Mouse (Mus musculus) ES-E14 (cell line): ENCODE results near the gene Nfib. TPM values are rescaled to one million over a fixed set of nuclear protein-coding genes. Genes with fewer than 3 reads are reported as not detected.

ENCODE experiments used
- DNase-seq: peaks from one replicate; pipeline ENCODE4 v3.0.0-alpha.2; 2013; ENCODE audit warnings: low read depth, low spot score
- H3K27ac ChIP-seq: 2 replicates; pipeline ENCODE4 v1.5.1; 2012; ENCODE audit warnings: low read depth, mild to moderate bottlenecking, low read length, moderate library complexity, mixed read lengths; ENCODE audit not compliant: poor library complexity, insufficient read depth, severe bottlenecking
- H3K36me3 ChIP-seq: 2 replicates; pipeline ENCODE4 v1.6.1; 2012; ENCODE audit warnings: mild to moderate bottlenecking, low read length, moderate library complexity, mixed read lengths; ENCODE audit not compliant: control insufficient read depth, poor library complexity, insufficient read depth, severe bottlenecking
- H3K4me1 ChIP-seq, 2 experiments: fragments of 150-350 bp in 1 of 2; sonication (generic) in 1 of 2; 2 replicates each; pipeline ENCODE4 v1.6.1; 2012; ENCODE audit warnings: low read length in 2 of 2, mild to moderate bottlenecking in 1 of 2, mixed read lengths in 1 of 2; ENCODE audit not compliant: control insufficient read depth in 2 of 2, insufficient read depth in 2 of 2, poor library complexity in 1 of 2
- H3K4me3 ChIP-seq, 2 experiments: fragments of 150-350 bp in 1 of 2; sonication (generic) in 1 of 2; 2 replicates each; pipeline ENCODE4 v1.5.1; 2012; ENCODE audit warnings: low read length in 2 of 2, low read depth in 1 of 2, mild to moderate bottlenecking in 1 of 2, mixed read lengths in 1 of 2; ENCODE audit not compliant: insufficient read depth in 1 of 2, poor library complexity in 1 of 2, severe bottlenecking in 1 of 2
- H3K9ac ChIP-seq: 2 replicates; pipeline ENCODE4 v1.6.1; 2012; ENCODE audit warnings: low read depth, mild to moderate bottlenecking, low read length, mixed read lengths; ENCODE audit not compliant: poor library complexity, insufficient read depth, severe bottlenecking
- H3K9me3 ChIP-seq: fragments of 150-350 bp; sonication (generic); 2 replicates; pipeline ENCODE4 v1.6.1; 2012; ENCODE audit warnings: low read depth, mild to moderate bottlenecking, low read length; ENCODE audit not compliant: control insufficient read depth, insufficient read depth
- CHD2 ChIP-seq: IDR thresholded peaks from 2 replicates; pipeline ENCODE4 v1.6.1; 2014; ENCODE audit warnings: mild to moderate bottlenecking, low read depth, low read length, inconsistent platforms
- HCFC1 ChIP-seq: IDR thresholded peaks from 2 replicates; pipeline ENCODE4 v1.6.1; 2012; ENCODE audit warnings: low read length, inconsistent platforms, borderline replicate concordance; ENCODE audit not compliant: insufficient read depth
- MAFK ChIP-seq: IDR thresholded peaks from 2 replicates; pipeline ENCODE4 v1.6.1; 2014; ENCODE audit warnings: mild to moderate bottlenecking, low read depth, low read length, inconsistent platforms; ENCODE audit not compliant: insufficient read depth
- ZC3H11A ChIP-seq: IDR thresholded peaks from 2 replicates; pipeline ENCODE4 v1.6.1; 2012; ENCODE audit warnings: low read depth, mild to moderate bottlenecking, inconsistent platforms, low read length, borderline replicate concordance
- ZNF384 ChIP-seq: IDR thresholded peaks from 2 replicates; pipeline ENCODE4 v1.6.1; 2012; ENCODE audit warnings: low read depth, low read length, inconsistent platforms
- in situ Hi-C, 2 experiments: fragments of 600-800 bp; cut with MboI; formaldehyde crosslinking; loops; one replicate each; pipeline ENCODE4 v1.15.1; 2025; ENCODE audit warnings: low sequenced_read_pairs in 2 of 2, inconsistent platforms in 1 of 2; ENCODE audit not compliant: unreplicated experiment in 2 of 2
- total RNA-seq: library from RNA; depleted of rRNA; stranded (reverse); fragments of 300-350 nt; gene quantifications from 2 replicates; pipeline ENCODE4 v1.2.3, GENCODE M21; 2012

The Nfib gene
- total RNA-seq, 1 experiment: 8.9 TPM

DNA sequence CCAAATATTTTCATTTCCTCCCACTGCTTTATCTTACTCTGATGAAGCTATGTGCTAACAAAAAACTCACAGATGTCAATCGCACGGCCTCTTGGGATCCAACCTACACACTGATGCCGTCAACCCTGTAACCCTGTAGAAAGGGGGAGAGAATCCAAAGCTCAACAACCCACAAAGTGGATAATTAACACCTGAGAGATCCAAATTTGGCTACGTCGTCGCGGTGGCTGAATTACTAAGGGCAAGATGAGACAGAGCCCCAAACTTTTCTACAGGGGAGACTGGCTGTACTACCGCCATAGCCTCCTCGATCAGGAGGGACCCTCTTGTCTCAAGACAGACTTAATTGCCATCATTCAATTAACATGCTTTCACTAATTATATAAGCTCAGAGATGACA, 99.2 kb downstream of the Nfib start:
- DNase-seq: no peak
- Histone ChIP-seq H3K36me3 (no peaks in the 10 kb centered on the region), H3K4me3 (no peak overlapping the region), H3K9ac (no peak overlapping the region), H3K4me1 (no peaks in the 10 kb centered on the region), H3K9me3 (no peaks in the 10 kb centered on the region), H3K27ac (no peak overlapping the region)
- in situ Hi-C loops: no loop called here
- TF ChIP-seq ZC3H11A: no peak
- no peak for TF ChIP-seq CHD2
- TF ChIP-seq HCFC1: no peak
- no peak for TF ChIP-seq ZNF384
- TF ChIP-seq MAFK: no peak

DNA sequence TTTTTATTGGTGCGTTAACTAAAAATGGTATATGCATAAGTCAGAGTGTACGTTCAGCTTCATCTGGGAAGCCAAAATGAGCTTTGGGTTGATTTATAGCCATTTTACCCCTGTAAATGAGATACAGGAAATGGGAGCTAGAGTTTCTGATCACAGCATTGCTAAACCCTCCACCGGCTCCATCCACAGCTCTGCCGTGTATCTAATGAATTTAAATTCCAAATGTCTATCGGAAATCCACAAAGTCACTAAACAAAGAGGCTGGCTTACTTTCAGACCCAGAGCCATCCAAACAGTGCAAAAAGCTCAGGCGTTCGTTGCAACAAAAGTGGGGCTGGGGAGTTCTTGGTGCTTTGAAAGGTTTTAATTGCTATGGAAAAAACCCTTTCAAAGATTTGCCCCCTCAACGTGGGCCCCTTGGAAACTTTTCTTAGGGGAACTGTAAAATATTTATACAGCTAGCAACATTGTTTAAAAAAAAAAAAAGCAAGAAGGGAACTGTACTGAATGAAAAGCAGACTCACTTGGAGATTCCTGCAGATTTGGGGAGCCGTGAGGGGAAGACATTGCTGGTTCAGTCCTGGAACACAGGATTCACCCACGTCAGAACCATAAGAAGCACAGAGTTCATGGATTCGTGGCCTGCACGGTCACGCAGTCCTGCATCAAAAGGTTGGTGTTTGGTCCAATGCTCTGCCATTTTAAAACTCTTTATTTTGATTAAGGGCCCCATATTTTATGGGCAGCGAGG, 100.3 kb downstream of the Nfib start:
- Histone ChIP-seq H3K9ac (no peak overlapping the region), H3K4me3 (no peak overlapping the region), H3K9me3 (no peaks in the 10 kb centered on the region), H3K36me3 (no peaks in the 10 kb centered on the region), H3K27ac (no peak overlapping the region), H3K4me1 (no peaks in the 10 kb centered on the region)
- TF ChIP-seq ZNF384 (no peak), CHD2 (no peak)
- no peak for DNase-seq
- in situ Hi-C loops: no loop called here

DNA sequence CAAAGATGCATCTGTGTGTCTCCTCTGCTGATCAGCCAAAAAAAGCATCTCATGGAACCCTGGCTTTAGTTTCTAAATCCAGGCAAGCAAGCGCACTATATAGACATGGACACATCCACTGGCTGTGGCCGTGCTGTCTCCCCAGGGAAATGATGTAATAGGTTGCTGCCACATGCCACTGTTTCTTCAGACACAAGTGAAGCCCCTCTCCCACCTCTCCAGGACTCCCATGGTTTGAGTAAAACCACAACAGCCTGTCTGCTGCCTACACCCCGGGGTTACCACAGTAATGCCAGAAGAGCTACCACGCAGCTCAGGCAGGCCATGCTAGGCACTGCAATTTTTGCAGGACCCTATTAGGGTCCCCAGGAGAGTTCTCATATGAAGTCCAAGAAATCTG, 101.0 kb downstream of the Nfib start:
- no peak overlapping the region for H3K9ac ChIP-seq
- no peaks in the 10 kb centered on the region for H3K9me3 ChIP-seq
- no peak for TF ChIP-seq CHD2
- TF ChIP-seq ZNF384: no peak
- TF ChIP-seq HCFC1: no peak
- TF ChIP-seq ZC3H11A: no peak
- DNase-seq: no peak
- no peaks in the 10 kb centered on the region for H3K36me3 ChIP-seq
- H3K4me3 ChIP-seq: no peak overlapping the region
- H3K27ac ChIP-seq: no peak overlapping the region
- no peaks in the 10 kb centered on the region for H3K4me1 ChIP-seq
- in situ Hi-C loops: no loop called here

DNA sequence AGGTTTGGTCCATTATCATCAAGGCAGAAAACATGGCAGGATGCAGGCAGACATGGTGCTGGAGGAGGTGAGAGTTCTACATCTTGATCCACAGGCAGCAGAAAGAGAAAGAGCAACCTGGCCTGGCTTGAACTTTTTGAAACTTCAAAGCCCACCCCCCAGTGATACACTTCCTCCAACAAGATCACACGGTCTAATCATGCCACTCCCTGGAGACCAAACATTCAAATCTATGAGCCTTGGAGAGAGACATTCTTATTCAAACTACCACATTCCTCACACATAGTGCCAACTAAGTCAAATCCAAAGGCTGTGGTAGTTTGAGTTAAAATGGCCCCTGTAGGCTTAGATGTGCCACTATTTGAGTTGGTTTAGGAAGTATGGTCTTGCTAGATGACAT, 104.9 kb downstream of the Nfib start:
- Histone ChIP-seq H3K4me1 (no peaks in the 10 kb centered on the region), H3K27ac (no peak overlapping the region), H3K9me3 (no peaks in the 10 kb centered on the region), H3K9ac (no peak overlapping the region), H3K36me3 (no peaks in the 10 kb centered on the region), H3K4me3 (no peak overlapping the region)
- no peak for DNase-seq
- in situ Hi-C loops: no loop called here
- TF ChIP-seq HCFC1 (no peak), MAFK (no peak), ZNF384 (no peak), ZC3H11A (no peak), CHD2 (no peak)

DNA sequence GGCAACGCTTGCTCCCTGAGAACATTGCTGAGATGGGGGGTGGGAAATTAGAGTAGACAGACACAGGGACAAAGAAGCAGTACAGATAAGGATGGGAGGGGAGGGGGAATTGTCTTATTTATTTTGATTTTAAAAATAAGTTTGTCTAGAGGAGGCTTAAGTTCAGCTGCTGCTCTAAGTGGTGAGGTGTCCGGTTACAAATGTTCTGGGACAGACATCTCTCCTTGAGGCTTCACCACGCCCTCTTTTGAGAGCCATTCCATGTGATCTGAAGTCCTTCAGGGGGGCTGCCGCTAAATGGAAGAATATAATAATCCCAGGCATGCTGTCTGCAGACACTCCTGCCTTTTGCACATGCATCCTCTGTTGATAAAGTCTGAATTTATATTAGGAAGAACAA, 107.1 kb downstream of the Nfib start:
- H3K4me3 ChIP-seq: no peak overlapping the region
- no peaks in the 10 kb centered on the region for H3K9me3 ChIP-seq
- no peaks in the 10 kb centered on the region for H3K4me1 ChIP-seq
- no peaks in the 10 kb centered on the region for H3K36me3 ChIP-seq
- no peak for DNase-seq
- H3K27ac ChIP-seq: no peak overlapping the region
- H3K9ac ChIP-seq: no peak overlapping the region
- in situ Hi-C loops: loop anchor here in 1 of 2 experiments (25.0 kb wide), 1 partner anchor 1036 kb away; no protein-coding TSS in a partner anchor
- no peak for TF ChIP-seq CHD2
- TF ChIP-seq ZC3H11A: no peak
- no peak for TF ChIP-seq HCFC1
- TF ChIP-seq MAFK: no peak
- no peak for TF ChIP-seq ZNF384
